Mouse (Mus musculus) erythroblast, embryonic 14.5 days (primary cell): ENCODE measurements around the gene Sowaha. TPM values are rescaled to one million over a fixed set of nuclear protein-coding genes. Genes with fewer than 3 reads are reported as not detected.
"Not testable (repeated sequence)": the region's sequence is repeated elsewhere in the genome, so short reads cannot be mapped to it uniquely, and the experiment has no call there.

Source experiments
- H3K27me3 ChIP-seq: 2 replicates; pipeline ENCODE4 v1.6.1; 2012; ENCODE audit warnings: inconsistent platforms; ENCODE audit not compliant: control insufficient read depth
- H3K36me3 ChIP-seq: 2 replicates; pipeline ENCODE4 v1.6.1; 2012; ENCODE audit warnings: mild to moderate bottlenecking, inconsistent platforms; ENCODE audit not compliant: control insufficient read depth
- H3K4me1 ChIP-seq: 2 replicates; pipeline ENCODE4 v1.6.1; 2012; ENCODE audit warnings: inconsistent platforms; ENCODE audit not compliant: control insufficient read depth
- H3K4me3 ChIP-seq: replicated peaks from 2 replicates; pipeline ENCODE3; 2012; ENCODE audit warnings: moderate library complexity, mild to moderate bottlenecking, inconsistent platforms
- H3K9me3 ChIP-seq: 2 replicates; pipeline ENCODE4 v1.6.1; 2012; ENCODE audit warnings: low read length, inconsistent platforms, mixed read lengths; ENCODE audit not compliant: control insufficient read depth
- GATA1 ChIP-seq: IDR thresholded peaks from 2 replicates; pipeline ENCODE4 v1.6.1; 2012; ENCODE audit warnings: low read length, inconsistent platforms, mixed read lengths
- TAL1 ChIP-seq: IDR thresholded peaks from 3 replicates; pipeline ENCODE4 v1.6.1; 2012; ENCODE audit warnings: low read length, inconsistent platforms, mixed read lengths
- polyA plus RNA-seq: library from polyadenylated mRNA; stranded (reverse); fragments of >175 nt; gene quantifications from 2 replicates; pipeline ENCODE4 v1.2.3, GENCODE M21; 2012

The Sowaha gene
- polyA plus RNA-seq, 1 experiment, result 11.2 TPM

DNA sequence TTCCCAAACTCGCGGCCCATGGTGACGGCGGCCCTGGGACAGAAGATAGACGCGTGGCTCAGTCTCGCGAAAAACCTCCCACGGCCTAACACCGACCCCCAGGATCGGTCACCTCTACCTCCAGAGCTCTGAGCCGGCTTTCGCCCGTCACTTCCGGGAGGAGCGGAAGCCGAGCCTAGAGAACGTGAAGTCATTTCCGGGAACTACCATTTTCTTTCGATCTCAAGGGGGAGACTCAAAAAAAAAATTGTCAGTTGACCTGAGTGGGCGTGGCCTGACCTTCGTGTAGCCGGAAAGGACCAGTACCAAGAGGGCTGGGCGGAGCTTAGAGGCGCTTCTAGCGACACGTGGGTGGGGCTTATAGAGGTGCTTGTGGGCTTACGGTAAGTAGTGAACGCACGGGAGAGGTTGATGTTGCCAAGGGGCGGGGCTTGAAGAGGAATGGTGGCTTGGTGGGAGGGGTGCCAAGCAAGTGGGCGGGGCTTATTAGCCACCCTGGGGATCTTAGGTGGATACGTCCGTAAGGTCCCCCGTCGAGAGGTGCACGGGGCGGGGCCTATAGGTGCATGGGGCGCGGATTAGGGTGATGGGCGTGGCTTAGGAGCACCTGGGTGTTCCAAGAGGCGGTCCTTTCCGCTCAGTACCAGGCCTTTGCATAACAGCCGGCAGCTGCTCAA is 49.3 kb downstream of the Sowaha start, which contains the start of the genes Uqcrq and Gdf9:
TSS of gene Uqcrq (minus strand) at position 162 of the 677 bp plus-strand sequence.
TSS of gene Gdf9 (plus strand) at position 354 of the 677 bp plus-strand sequence.
- Histone ChIP-seq H3K4me1 (peaks cover 53% of the 10 kb centered on the region), H3K27me3 (no peaks in the 10 kb centered on the region), H3K9me3 (no peaks in the 10 kb centered on the region), H3K4me3 (peak within 1 kb of the TSS; percentile 99), H3K36me3 (peaks cover 30% of the 10 kb centered on the region)
- TF ChIP-seq TAL1, result no peak
- TF ChIP-seq GATA1, result no peak

DNA sequence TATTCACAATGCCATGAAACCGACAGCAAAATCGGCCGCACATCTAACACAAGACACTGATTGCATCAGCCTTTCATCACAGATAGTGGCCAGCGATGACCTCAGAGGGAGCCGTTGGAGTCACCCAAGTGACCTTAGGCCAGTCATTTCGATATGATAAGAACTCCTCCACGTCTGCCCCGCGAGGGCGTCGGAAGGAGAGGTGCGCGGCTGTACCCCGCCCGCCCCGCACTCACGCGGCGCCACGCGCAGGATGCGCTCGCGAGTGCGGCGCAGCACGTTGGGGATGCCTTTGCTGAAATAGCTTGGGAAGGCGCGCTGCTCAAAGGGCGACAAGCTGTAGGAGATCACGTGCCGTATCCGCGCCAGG is 49.8 kb downstream of the Sowaha start:
- no peaks in the 10 kb centered on the region for H3K9me3 ChIP-seq
- H3K4me1 ChIP-seq, result peaks cover 51% of the 10 kb centered on the region
- H3K36me3 ChIP-seq, result peaks cover 34% of the 10 kb centered on the region
- TF ChIP-seq GATA1 (0 out of 2 replicates have a peak, but pooled peaks have one; percentile 4), TAL1 (no peak)
- no peaks in the 10 kb centered on the region for H3K27me3 ChIP-seq
- H3K4me3 ChIP-seq, result peak overlapping the region; percentile 99

DNA sequence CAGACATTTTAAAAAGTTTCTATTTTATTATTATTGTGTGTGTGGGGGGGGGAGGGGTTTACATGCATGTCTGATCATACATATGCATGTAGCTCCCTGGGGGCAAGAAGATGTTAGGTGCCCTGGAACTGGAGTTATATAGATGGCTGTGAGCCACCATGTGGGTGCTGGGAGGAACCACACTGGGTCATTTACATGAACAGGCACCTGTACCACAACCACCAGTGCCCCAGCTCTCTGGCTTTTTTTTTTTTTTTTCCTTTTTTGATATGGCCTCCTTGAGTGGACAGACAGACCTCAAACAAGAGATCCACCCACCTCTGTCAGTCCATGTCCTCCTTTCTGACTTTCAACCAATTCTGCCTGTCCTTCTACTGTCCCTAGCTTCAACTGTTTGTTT is 50.9 kb downstream of the Sowaha start:
- H3K36me3 ChIP-seq, result peaks cover 39% of the 10 kb centered on the region
- no peaks in the 10 kb centered on the region for H3K27me3 ChIP-seq
- no peaks in the 10 kb centered on the region for H3K9me3 ChIP-seq
- peaks cover 47% of the 10 kb centered on the region for H3K4me1 ChIP-seq
- TF ChIP-seq GATA1, result no peak
- no peak for TF ChIP-seq TAL1
- peak overlapping the region; percentile 99 for H3K4me3 ChIP-seq

GRCm38 (mm10) chr11:53428716-53429057 is 51.4 kb downstream of the Sowaha start:
- Histone ChIP-seq H3K36me3 (peaks cover 39% of the 10 kb centered on the region), H3K4me1 (peaks cover 45% of the 10 kb centered on the region), H3K9me3 (no peaks in the 10 kb centered on the region), H3K27me3 (no peaks in the 10 kb centered on the region), H3K4me3 (no peak overlapping the region)
- TF ChIP-seq TAL1 (no peak), GATA1 (no peak)

- H3K27me3 ChIP-seq, result no peaks in the 10 kb centered on the region
- peaks cover 40% of the 10 kb centered on the region for H3K4me1 ChIP-seq
- no peaks in the 10 kb centered on the region for H3K9me3 ChIP-seq
- peaks cover 39% of the 10 kb centered on the region for H3K36me3 ChIP-seq
- TF ChIP-seq TAL1, result no peak
- TF ChIP-seq GATA1, result no peak
- H3K4me3 ChIP-seq, result no peak overlapping the region
Observed at GRCm38 (mm10) chr11:53427993-53428715, 51.9 kb downstream of the Sowaha start.

GRCm38 (mm10) chr11:53426914-53427313 is 53.2 kb downstream of the Sowaha start:
- Histone ChIP-seq H3K4me1 (peaks cover 28% of the 10 kb centered on the region), H3K36me3 (peaks cover 43% of the 10 kb centered on the region)
- H3K27me3 ChIP-seq, H3K9me3 ChIP-seq, H3K4me3 ChIP-seq: not testable (repeated sequence)

Other genes starting within 250 kb of the Sowaha start
- gene Hspa4, start 179.8 kb downstream of the Sowaha start, polyA plus RNA-seq, result 0.89 and 0.97 TPM in 2 replicates
- 0.04 and 0.09 TPM in 2 replicates for gene Zcchc10, start 155.6 kb downstream of the Sowaha start, polyA plus RNA-seq
- 0.03 and 0.13 TPM in 2 replicates for gene Aff4, start 129.4 kb downstream of the Sowaha start, polyA plus RNA-seq
- not detected in 2 replicates for gene Leap2, start 57.1 kb downstream of the Sowaha start, polyA plus RNA-seq
- 27.5 and 33.3 TPM in 2 replicates for gene Uqcrq, start 49.4 kb downstream of the Sowaha start, polyA plus RNA-seq
- not detected in 2 replicates for gene Gdf9, start 49.3 kb downstream of the Sowaha start, polyA plus RNA-seq
- gene Gm10447, start 23.2 kb downstream of the Sowaha start, polyA plus RNA-seq, result not detected in 2 replicates
- not detected in 2 replicates for gene Shroom1, start 23.1 kb downstream of the Sowaha start, polyA plus RNA-seq
- gene Gm9837, start 9.8 kb downstream of the Sowaha start, polyA plus RNA-seq, result not detected in 2 replicates
- gene Gm9945, start 108 bp downstream of the Sowaha start, polyA plus RNA-seq, result not detected in 2 replicates
- 7.5 and 7.8 TPM in 2 replicates for gene Sept8, start 39.0 kb upstream of the Sowaha start, polyA plus RNA-seq
- gene Kif3a, start 87.1 kb upstream of the Sowaha start, polyA plus RNA-seq, result 0.31 and 0.37 TPM in 2 replicates
- not detected in 2 replicates for gene Il4, start 138.4 kb upstream of the Sowaha start, polyA plus RNA-seq
- gene Il13, start 154.4 kb upstream of the Sowaha start, polyA plus RNA-seq, result 0.07 TPM in 1 of 2 replicates, not detected in the other
- 0.41 and 0.46 TPM in 2 replicates for gene Rad50, start 227.0 kb upstream of the Sowaha start, polyA plus RNA-seq
- not detected in 2 replicates for gene Il5, start 240.5 kb upstream of the Sowaha start, polyA plus RNA-seq